Mouse (Mus musculus) c-Kit-positive CD71-negative TER-119-negative erythroid progenitor cells, embryonic 14.5 days (primary cell): ENCODE data around the gene Sod1.

Experiments used
- DNase-seq: peaks from one replicate; pipeline ENCODE4 v3.0.0-alpha.2; 2013; ENCODE audit warnings: low read depth

Gene Sod1

GRCm38 (mm10) chr16:90220026-90220891, at the start of gene Sod1:
Sod1 (plus strand) TSS chr16:90220754.
- DNase-seq, result peak; percentile 89

- no peak for DNase-seq
Measured at GRCm38 (mm10) chr16:90171416-90171815, 49.1 kb upstream of the Sod1 start.

- DNase-seq, result no peak
Measured at GRCm38 (mm10) chr16:90176472-90176871, 44.1 kb upstream of the Sod1 start.

GRCm38 (mm10) chr16:90177425-90177824, 43.1 kb upstream of the Sod1 start:
- peak; percentile 73 for DNase-seq

GRCm38 (mm10) chr16:90178404-90178803, 42.1 kb upstream of the Sod1 start:
- no peak for DNase-seq

- no peak for DNase-seq
Measured at GRCm38 (mm10) chr16:90179892-90180291, 40.7 kb upstream of the Sod1 start.

GRCm38 (mm10) chr16:90180975-90181374, 39.6 kb upstream of the Sod1 start:
- DNase-seq, result no peak

- DNase-seq, result no peak
Measured at GRCm38 (mm10) chr16:90181673-90182072, 38.9 kb upstream of the Sod1 start.

- no peak for DNase-seq
Measured at GRCm38 (mm10) chr16:90184135-90184534, 36.4 kb upstream of the Sod1 start.

- DNase-seq, result peak; percentile 83
Measured at GRCm38 (mm10) chr16:90185928-90186588, 34.5 kb upstream of the Sod1 start.

- peak; percentile 69 for DNase-seq
Measured at GRCm38 (mm10) chr16:90187453-90187852, 33.1 kb upstream of the Sod1 start.

- no peak for DNase-seq
Measured at GRCm38 (mm10) chr16:90191289-90191688, 29.3 kb upstream of the Sod1 start.

- no peak for DNase-seq
Measured at GRCm38 (mm10) chr16:90193719-90194118, 26.8 kb upstream of the Sod1 start.

- no peak for DNase-seq
Measured at GRCm38 (mm10) chr16:90196688-90197240, 23.8 kb upstream of the Sod1 start.

- peak; percentile 80 for DNase-seq
Measured at GRCm38 (mm10) chr16:90197337-90197973, 23.1 kb upstream of the Sod1 start.

GRCm38 (mm10) chr16:90198626-90199025, 21.9 kb upstream of the Sod1 start:
- DNase-seq, result no peak

- DNase-seq, result no peak
Measured at GRCm38 (mm10) chr16:90199174-90199573, 21.4 kb upstream of the Sod1 start.

- no peak for DNase-seq
Measured at GRCm38 (mm10) chr16:90202140-90202539, 18.4 kb upstream of the Sod1 start.

GRCm38 (mm10) chr16:90203226-90203962, 17.2 kb upstream of the Sod1 start:
- no peak for DNase-seq

- no peak for DNase-seq
Measured at GRCm38 (mm10) chr16:90204868-90205267, 15.7 kb upstream of the Sod1 start.

GRCm38 (mm10) chr16:90208996-90209395, 11.6 kb upstream of the Sod1 start:
- no peak for DNase-seq

GRCm38 (mm10) chr16:90210717-90211116, 9.8 kb upstream of the Sod1 start:
- DNase-seq, result no peak
